Mouse (Mus musculus): ENCODE measurements at regions not wholly inside any gene's neighbourhood (a gene's known extent, or its start where the extent isn't known, plus 50 kb on each side); places are given as distances from the start of the nearest gene placed in this dataset.

DNA sequence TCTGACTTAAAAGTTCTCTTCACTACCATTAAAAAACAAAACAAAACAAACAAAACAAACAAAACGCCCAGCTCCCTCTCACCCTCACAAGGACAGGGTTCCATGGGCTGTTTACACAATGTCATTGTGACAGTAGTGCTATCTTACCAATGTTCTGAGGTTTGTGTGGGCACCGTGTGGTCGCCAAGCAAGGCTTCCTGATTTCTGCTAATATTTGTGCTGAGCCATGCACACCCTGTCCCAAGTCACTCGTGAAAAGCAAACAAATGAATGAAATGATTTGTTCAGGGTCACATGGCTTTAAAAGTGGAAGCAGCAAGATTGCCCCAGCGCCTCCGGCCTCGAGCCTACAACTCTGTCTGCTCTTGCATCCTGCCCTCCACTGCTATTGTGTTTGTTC lies 120.9 kb upstream of the Gnao1 start:
- in situ Hi-C loops (cut with MboI, MseI) = no loop called here

DNA sequence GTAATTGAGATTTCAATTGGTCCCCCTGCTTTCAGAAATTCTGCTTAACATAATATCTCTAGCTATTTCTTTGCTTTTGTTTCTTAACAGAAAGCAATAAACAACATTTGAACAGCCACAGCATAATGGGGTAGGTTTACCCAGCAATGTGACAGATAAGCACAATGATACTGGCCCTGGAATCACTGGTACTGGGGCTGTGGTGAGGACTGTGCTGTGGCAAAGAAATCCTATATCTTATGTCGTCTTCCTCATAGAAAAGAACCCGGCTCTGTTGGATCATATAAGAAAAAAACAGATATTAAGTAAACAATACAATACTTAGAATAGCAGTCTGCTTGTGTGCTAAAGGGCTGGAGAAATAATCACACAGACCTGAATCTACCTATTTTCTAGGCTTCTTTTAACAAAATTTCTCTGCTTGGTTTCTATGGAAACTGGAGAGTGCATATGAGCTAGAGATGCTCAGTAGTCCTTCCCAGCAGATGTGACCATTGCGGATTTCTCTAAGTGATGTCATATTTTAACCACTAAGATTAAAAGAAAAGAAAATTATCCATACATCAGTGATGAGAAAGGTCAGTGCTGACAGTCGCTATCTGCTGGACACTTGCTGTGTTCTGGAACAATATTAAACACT lies 119.8 kb upstream of the Gnao1 start:
- in situ Hi-C loops (cut with MboI, MseI) = no loop called here

DNA sequence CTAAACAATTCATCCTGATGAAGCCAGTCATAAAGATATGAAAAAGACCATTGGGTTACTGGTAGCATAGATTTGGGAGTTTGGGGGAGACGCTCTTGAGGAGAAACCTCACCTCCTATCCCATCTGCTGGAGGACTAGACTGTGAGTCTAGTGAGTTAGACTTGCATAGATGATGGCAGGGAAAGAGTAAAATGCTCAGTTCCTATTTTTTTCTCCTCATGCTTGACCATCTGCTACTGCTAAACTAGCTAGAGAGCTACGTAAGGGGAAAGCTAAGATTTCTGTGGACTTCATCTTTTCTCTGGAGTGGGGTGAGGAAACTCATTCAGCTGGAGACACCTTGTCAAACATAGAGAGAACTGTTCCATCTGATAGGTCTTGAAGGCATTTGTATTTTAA lies 118.4 kb upstream of the Gnao1 start:
- in situ Hi-C loops (cut with MboI, MseI) = no loop called here

DNA sequence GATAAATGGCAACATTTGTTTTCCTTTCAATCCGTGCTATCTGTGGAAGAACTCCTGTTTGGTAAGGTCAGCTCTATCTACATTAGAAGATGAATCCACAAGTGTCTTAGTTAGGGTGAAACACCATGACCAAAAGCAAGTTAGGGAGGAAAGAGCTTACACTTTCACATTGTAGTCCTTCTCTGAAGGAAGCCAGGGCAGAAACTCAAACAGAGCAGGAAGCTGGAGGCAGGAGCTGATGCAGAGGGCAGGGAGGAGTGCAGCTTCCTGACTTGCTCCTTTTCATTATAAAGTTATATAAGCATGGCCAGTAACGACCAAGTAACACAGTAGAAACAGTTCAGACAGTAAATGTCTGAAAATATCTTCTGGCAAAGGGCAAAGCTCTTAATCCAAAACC lies 117.9 kb upstream of the Gnao1 start:
- in situ Hi-C loops (cut with MboI, MseI) = no loop called here

DNA sequence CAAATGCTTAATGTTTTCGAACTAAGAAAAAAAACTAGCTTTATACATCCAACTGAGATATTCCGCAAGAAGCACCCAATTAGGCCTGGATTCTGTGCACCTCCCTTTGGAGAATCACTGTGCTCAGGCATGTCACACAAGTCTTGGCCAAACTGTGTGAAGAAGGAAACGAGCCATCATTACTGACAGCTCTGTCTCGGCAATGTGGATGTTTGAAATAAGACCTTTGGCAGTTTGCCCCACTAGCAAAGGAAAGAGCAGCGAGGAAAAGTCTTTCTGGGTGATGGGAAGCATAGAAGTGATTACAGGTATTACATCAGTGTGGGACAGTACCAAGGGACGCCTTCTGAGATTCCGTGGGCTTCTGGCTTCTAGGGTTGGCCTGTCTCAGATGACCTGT lies 112.6 kb upstream of the Gnao1 start:
- in situ Hi-C loops (cut with MboI, MseI) = no loop called here

DNA sequence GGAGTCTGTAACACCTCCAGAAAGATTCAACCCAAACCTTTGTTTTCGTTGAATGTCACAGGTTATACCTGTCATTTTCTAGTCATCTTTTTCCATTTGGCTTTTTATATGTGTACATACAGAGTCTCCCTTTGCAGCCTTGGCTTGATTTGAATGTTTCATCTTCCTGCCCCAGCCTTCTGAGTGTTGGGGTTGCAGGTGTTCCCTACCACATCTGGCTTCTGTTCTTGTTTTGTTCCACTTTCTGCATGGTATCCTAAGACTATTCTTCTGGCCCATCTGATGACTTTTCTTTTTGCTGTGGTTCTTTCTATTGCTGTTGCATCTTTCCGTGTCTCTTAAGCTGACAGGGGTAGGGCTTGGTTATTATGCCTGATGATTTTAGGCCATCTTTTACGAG lies 111.3 kb upstream of the Gnao1 start:
- in situ Hi-C loops (cut with MboI, MseI) = no loop called here

DNA sequence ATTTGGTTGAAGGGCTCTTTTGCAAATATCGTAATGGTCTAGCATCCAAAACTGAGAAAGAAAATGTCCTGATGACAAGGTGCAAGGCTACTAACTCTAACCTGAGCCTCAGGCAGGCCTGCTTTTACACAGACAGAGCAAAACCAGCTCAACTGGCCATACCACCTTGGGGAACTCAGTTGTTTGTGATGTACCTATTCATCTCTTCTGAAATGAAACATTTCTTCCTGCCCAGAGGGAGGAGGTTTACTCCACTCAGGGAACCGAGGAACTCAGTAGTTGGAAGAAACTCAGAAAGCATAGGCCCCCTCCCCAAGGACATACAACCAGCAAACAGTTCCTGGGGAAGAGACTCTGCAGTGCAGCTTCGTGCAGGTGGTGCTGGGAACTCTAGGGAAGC lies 108.4 kb upstream of the Gnao1 start:
- in situ Hi-C loops (cut with MboI, MseI) = no loop called here

DNA sequence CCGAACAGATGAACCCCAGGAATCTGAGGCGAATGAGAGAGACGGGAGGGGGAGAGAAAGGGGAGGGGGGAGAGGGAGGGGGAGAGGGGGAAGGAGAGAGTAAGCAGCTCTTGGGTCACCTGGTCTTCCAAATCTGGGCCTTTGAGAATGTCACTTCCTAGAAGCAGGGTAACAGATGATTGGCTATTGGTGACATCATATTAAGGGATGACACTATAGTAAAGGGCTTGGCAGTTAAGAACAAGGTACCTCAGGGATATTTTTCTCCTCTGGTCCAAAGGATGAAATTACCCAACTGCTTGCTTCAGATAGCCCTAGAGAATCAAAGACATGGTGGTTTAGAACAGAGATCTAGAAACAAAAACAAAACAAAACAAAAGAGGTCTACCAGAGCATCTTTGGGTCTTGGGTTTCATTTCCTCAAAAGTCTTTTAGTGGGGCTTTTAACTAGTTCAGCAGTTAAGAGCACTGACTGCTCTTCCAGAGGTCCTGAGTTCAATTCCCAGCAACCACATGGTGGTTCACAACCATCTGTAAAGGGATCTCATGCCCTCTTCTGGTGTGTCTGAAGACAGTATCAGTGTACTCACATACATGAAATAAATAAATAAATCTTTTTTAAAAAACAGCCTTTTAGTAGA lies 97.6 kb upstream of the Gnao1 start:
- in situ Hi-C loops (cut with MboI, MseI) = no loop called here

DNA sequence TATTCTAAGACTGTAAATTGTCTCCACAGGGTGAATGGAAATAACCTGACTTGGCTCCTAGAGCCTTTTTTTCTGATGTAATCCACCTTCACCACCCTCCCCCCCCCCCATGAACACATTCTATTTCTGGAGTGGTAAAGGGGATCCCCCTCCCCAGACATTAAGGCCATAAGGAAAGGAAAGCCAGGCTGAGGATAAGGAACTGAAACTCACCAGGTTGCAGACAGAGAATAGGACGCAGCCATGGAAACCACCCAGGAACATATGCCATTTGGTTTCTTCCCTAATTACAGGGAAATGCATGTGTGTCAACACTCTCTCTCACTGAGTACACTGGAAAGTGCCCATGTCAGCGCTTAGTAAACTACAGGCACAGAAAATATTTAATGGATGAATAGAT lies 96.5 kb upstream of the Gnao1 start:
- in situ Hi-C loops (cut with MboI, MseI) = no loop called here

DNA sequence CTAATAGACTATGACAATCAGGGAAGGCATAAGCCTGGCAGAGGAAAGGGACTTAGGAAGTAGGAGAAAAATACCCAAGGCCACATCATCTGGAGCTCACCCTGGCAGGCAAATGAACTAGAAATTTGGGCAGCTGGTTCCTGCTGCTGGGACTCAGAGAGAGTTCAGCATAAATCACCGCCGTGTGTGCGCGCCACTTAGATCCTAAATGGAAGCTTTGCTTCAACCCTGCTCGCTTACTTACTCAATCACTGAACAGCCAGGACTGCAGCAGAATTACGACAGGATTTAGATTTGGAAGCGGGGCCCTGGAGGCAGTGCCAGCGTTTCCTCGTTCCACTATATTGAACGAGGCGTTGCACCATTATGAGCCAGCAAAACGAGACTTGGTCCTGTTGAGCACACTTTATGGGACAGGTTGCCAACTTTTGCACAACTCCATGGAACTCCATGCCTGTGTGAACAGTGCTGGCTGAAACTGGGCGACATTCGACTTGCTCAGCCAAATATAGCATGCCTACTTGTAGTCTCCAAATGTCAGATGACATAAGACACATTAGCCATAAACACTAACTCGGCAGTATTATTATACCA lies 84.8 kb upstream of the Gnao1 start:
- in situ Hi-C loops (cut with MboI, MseI) = loop anchor here in 1 of 2 experiments (10.0 kb wide), 1 partner anchor 750 kb away; no protein-coding TSS in a partner anchor

DNA sequence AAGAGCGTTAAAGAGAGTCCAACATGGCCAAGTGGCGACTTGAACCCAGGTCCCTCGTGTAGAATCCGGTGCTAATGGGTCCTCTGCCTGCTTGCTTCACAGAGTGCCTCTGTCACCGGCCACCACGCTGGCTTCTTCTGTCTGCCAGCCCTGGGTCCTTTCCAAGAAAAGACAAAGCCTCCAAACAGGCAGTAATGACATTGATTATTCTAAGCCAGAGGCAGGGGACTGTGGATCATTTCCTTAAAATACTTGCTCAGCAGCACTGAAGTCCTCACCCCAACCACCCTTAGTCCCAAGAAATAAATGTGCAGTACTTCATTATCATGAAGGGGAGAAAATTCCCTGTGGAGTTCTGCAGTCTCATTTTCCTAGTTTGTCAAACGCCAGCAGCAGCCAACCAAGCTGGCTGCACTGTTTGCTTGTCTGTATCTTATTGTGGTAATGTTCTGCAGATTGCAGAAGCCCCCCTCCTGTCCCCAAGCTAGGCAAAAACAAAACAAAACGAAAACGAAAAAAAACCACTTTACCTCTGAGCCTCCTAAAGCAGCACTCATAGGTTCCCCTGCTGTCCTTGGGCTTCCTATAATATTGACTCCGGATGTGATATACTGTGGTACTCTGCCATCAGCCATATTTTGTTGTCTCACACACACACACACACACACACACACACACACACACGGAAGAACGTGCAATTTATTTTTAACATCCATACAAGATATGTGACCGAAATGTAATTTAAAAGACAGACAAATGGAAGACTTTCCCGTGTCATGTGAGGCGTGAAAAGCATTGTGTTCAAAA lies 80.4 kb upstream of the Gnao1 start:
- in situ Hi-C loops (cut with MboI, MseI) = loop anchor here in 1 of 2 experiments (10.0 kb wide), 1 partner anchor 745 kb away; no protein-coding TSS in a partner anchor

DNA sequence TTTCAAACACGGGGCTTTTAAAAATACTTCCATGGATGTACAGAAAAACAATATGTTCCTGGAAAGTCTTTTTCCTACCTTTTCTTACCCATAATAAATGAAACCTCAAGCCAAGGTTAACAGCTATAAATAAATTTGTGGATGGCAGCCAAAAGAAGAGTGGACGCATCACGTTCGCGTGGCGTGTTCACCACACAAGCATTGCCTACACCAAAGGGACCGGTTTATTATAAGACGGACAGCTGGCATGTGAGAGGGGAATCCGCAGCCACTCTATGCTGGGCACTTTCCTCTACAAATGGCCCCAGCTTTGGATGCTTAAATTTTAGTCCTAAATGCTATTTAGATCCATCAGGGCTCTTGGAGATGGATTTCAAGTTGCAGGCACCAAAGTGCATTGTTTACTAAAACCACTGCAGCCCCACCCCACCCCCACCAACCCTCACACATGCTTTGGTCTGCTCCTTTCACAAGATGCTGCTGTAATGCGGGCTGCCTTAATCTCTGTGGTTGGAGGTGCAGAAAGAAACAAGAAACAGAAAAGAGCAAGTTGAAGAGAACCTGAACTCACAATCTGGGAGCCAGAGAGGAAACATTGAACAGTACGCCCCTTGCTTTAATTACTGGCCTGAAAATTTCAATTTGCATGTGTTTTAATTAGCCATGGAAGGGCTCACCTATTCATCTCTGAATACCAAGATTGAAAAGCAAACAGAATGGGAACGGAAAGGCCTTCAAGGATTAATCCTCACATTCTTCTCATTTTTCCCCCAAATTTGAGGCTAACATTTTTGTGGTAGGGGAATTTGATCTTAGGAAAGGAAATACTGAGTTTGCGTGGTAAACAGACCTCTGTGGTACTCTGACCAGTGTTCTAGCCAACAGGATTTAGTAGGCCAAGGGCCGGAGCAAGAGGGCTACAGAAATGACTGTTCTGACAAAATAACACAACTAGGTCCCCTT lies 78.7 kb upstream of the Gnao1 start:
- in situ Hi-C loops (cut with MboI, MseI) = no loop called here

DNA sequence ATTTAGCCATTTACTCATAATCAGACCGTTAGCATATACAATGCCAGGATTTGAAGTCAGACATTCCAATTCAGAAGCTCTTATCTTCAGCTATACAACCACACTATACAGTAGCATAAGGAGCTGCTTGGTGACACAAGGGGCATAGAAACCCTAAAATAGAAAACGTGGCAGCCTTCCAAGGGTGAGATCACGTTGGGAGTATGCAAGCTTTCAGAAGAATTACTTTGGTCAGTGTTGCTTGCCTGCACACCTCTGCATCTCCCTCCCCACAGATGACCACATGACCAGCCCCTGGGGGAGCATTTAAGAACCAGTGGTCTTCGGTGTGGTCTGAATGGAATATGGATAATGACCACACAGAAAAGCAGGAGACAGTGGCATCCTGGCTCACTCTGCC lies 74.9 kb upstream of the Gnao1 start:
- in situ Hi-C loops (cut with MboI, MseI) = no loop called here

DNA sequence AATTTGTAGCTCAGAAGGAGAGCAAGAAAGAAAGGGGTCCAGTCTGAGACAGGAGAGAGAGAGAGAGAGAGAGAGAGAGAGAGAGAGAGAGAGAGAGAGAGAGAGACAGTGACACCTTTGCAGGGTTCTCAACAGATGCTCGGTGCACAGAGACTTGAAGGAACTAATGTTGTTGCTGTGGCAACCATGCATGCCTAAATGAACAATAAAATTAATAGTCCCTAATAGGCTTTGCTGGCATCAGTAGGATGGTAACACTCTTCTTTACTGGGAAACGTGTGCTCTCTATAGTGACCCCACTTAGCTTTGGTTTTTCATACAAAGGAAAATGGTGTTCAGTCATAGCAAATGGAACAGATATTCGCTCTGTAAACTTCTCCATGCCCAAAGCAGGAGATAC lies 69.5 kb upstream of the Gnao1 start:
- in situ Hi-C loops (cut with MboI, MseI) = no loop called here

DNA sequence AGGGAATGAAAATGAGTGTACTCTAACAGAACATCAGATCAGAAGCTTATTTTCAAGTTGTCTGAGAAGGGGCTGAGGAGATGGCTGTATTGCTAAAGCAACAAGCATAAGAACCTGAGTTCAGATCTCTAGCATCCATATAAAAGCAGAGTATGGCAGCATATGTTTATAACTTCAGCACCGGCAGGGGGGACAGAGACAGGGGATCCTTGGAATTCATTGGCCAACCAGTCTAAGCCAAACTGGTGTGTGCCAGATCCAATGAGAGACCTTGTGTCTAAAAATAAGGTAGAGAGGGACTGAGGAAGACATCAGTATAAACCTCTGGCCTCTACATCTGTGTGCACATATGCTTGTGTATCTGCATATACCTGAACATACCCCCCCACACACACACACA lies 61.0 kb upstream of the Gnao1 start:
- in situ Hi-C loops (cut with MboI, MseI) = no loop called here

DNA sequence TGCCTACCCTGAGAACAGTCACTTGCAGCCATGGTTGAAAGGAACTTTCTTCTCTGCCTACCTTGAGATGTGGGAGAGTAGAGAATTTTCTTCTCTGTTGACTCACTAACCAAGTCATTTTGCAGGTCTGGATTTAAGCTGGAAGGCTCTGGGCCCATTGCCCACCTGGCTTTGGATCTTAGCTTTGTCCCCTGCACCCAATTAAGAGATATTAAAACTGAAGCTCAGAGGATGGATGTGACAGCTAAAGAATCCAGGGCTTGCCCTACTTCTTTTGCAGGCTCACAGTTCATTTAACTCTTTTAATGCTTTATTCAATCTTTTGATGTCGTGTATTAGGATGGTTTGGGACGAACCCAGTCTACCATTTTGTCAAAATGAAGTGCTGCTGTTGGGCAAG lies 58.8 kb upstream of the Gnao1 start:
- in situ Hi-C loops (cut with MboI, MseI) = no loop called here

DNA sequence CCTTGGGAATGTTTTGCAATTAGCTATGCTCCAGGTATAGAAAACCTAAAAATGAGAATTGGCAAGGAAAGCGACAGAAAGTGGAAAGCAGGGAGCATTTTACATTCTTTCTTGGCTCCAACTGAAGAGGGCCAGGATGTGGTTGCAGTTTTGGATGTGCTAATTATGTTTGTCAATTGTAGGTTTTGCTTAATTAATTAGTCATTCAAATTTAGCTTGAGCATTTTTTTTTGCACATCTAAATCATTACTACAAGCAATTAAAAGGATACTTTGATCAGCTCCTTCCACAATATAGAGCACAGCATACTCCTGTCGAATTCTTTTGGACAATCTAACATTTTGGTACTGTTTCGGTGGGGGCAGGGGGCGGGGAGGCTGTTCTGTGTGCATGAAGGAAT lies 53.8 kb upstream of the Gnao1 start:
- in situ Hi-C loops (cut with MboI, MseI) = no loop called here

Data from T-helper 17 cell (primary cell).